Mouse (Mus musculus) midbrain, embryonic 14.5 days (tissue): ENCODE results near the gene Map9. TPM values are rescaled to one million over a fixed set of nuclear protein-coding genes. Genes with fewer than 3 reads are reported as not detected.

Experiments
- ATAC-seq: fragments of 200-750 bp; cut with Nextera tagmentation; 2 replicates; pipeline ENCODE4 v1.8.0; 2017; ENCODE audit warnings: moderate number of reproducible peaks, moderate library complexity; ENCODE audit not compliant: low FRiP score, low TSS enrichment
- DNase-seq: peaks from one replicate; pipeline ENCODE4 v3.0.0-alpha.2; 2015
- H3K27ac ChIP-seq: fragments of 300-500 bp; sonication (generic); replicated peaks from 2 replicates; pipeline ENCODE4 v1.5.1; 2014; ENCODE audit warnings: mild to moderate bottlenecking, low read depth, low read length, moderate library complexity
- H3K27me3 ChIP-seq: fragments of 300-500 bp; sonication (generic); 2 replicates; pipeline ENCODE4 v1.6.1; 2014; ENCODE audit warnings: low read length, control low read depth, mixed read lengths; ENCODE audit not compliant: control insufficient read depth, insufficient read depth
- H3K36me3 ChIP-seq: fragments of 300-500 bp; sonication (generic); 2 replicates; pipeline ENCODE4 v1.6.1; 2014; ENCODE audit warnings: low read length, control low read depth; ENCODE audit not compliant: control insufficient read depth, insufficient read depth
- H3K4me1 ChIP-seq: fragments of 300-500 bp; sonication (generic); 2 replicates; pipeline ENCODE4 v1.6.1; 2014; ENCODE audit warnings: mild to moderate bottlenecking, antibody characterized with exemption, low read length, control low read depth; ENCODE audit not compliant: control insufficient read depth, insufficient read depth
- H3K4me2 ChIP-seq: fragments of 300-500 bp; sonication (generic); 2 replicates; pipeline ENCODE4 v1.6.1; 2014; ENCODE audit warnings: mild to moderate bottlenecking, low read length, moderate library complexity
- H3K4me3 ChIP-seq: fragments of 300-500 bp; sonication (generic); replicated peaks from 2 replicates; pipeline ENCODE4 v1.5.1; 2014; ENCODE audit warnings: low read depth, low read length
- H3K9ac ChIP-seq: fragments of 300-500 bp; sonication (generic); replicated peaks from 2 replicates; pipeline ENCODE4 v1.6.1; 2014; ENCODE audit warnings: mild to moderate bottlenecking, low read length, moderate library complexity
- H3K9me3 ChIP-seq: fragments of 300-500 bp; sonication (generic); 2 replicates; pipeline ENCODE4 v1.6.1; 2016; ENCODE audit warnings: low read length, control low read depth, mixed read lengths; ENCODE audit not compliant: control insufficient read depth
- WGBS: fragments of 180-500 bp; shearing (Covaris S2); extraction: QIAGEN DNeasy Blood & Tissue Kit; methylation state at CpG from one replicate; pipeline ENCODE4 v1.1.7; 2014; 5-methylcytosine and 5-hydroxymethylcytosine counted together
- polyA plus RNA-seq: library from polyadenylated mRNA; unstranded; fragments of >200 nt; fragmentation: Nextera tagmentation; extraction: Ambion mirVana; gene quantifications from 2 replicates; pipeline ENCODE4 v1.2.1, GENCODE M21; 2014

The Map9 gene
- polyA plus RNA-seq, 1 experiment from 2014 or later = 92.3 TPM

- Histone ChIP-seq H3K27ac (no peak overlapping the region), H3K36me3 (peaks cover 70% of the 10 kb centered on the region), H3K9me3 (no peaks in the 10 kb centered on the region), H3K9ac (no peak overlapping the region), H3K4me1 (no peaks in the 10 kb centered on the region), H3K4me2 (no peak overlapping the region), H3K4me3 (no peak overlapping the region), H3K27me3 (no peaks in the 10 kb centered on the region)
- WGBS = 79% methylated on average over 11 of the region's 11 CpGs
- ATAC-seq (no peak), DNase-seq (no peak)
Observed at GRCm38 (mm10) chr3:82382325-82382724, 24.5 kb downstream of the Map9 start.

GRCm38 (mm10) chr3:82385091-82385490 is 27.2 kb downstream of the Map9 start:
- H3K9me3 ChIP-seq = no peaks in the 10 kb centered on the region
- H3K27me3 ChIP-seq = no peaks in the 10 kb centered on the region
- H3K4me1 ChIP-seq = no peaks in the 10 kb centered on the region
- peaks cover 58% of the 10 kb centered on the region for H3K36me3 ChIP-seq
- H3K9ac ChIP-seq = no peak overlapping the region
- ATAC-seq = no peak
- no peak overlapping the region for H3K4me3 ChIP-seq
- H3K27ac ChIP-seq = no peak overlapping the region
- no peak overlapping the region for H3K4me2 ChIP-seq
- 87% methylated on average over 8 of the region's 8 CpGs for WGBS
- DNase-seq = no peak

- no peak for DNase-seq
- Histone ChIP-seq H3K4me2 (no peak overlapping the region), H3K27me3 (no peaks in the 10 kb centered on the region), H3K9me3 (no peaks in the 10 kb centered on the region), H3K36me3 (no peaks in the 10 kb centered on the region), H3K4me3 (no peak overlapping the region), H3K27ac (no peak overlapping the region), H3K9ac (no peak overlapping the region), H3K4me1 (no peaks in the 10 kb centered on the region)
- 90% methylated on average over 6 of the region's 6 CpGs for WGBS
- no peak for ATAC-seq
Observed at GRCm38 (mm10) chr3:82405830-82406229, 48.0 kb downstream of the Map9 start.

- ATAC-seq = no peak; the same call in 1 of the 2 replicates
Observed at GRCm38 (mm10) chr3:82406336-82406735, 48.5 kb downstream of the Map9 start.

GRCm38 (mm10) chr3:82407432-82407831 is 49.6 kb downstream of the Map9 start:
- H3K9me3 ChIP-seq = no peaks in the 10 kb centered on the region
- no peaks in the 10 kb centered on the region for H3K36me3 ChIP-seq
- ATAC-seq (no peak), DNase-seq (peak; percentile 48)
- no peak overlapping the region for H3K4me3 ChIP-seq
- no peak overlapping the region for H3K9ac ChIP-seq
- no peak overlapping the region for H3K4me2 ChIP-seq
- no peaks in the 10 kb centered on the region for H3K27me3 ChIP-seq
- no peak overlapping the region for H3K27ac ChIP-seq
- H3K4me1 ChIP-seq = no peaks in the 10 kb centered on the region
- WGBS = 66% methylated on average over 2 of the region's 2 CpGs

More at GRCm38 (mm10) chr3:82406336-82406735, 48.5 kb downstream of the Map9 start:
- no peak overlapping the region for H3K4me2 ChIP-seq
- H3K9me3 ChIP-seq = no peaks in the 10 kb centered on the region
- peak; percentile 20 for DNase-seq
- H3K4me3 ChIP-seq = no peak overlapping the region
- no peaks in the 10 kb centered on the region for H3K36me3 ChIP-seq
- no peaks in the 10 kb centered on the region for H3K27me3 ChIP-seq
- WGBS = 79% methylated on average over 3 of the region's 3 CpGs
- no peak overlapping the region for H3K9ac ChIP-seq
- H3K27ac ChIP-seq = no peak overlapping the region
- no peaks in the 10 kb centered on the region for H3K4me1 ChIP-seq

- no peaks in the 10 kb centered on the region for H3K27me3 ChIP-seq
- no peak overlapping the region for H3K9ac ChIP-seq
- no peak overlapping the region for H3K27ac ChIP-seq
- no peak overlapping the region for H3K4me2 ChIP-seq
- no peaks in the 10 kb centered on the region for H3K4me1 ChIP-seq
- no peaks in the 10 kb centered on the region for H3K9me3 ChIP-seq
- no peak overlapping the region for H3K4me3 ChIP-seq
- no peak for ATAC-seq
- peak; percentile 40 for DNase-seq
- no peaks in the 10 kb centered on the region for H3K36me3 ChIP-seq
Observed at GRCm38 (mm10) chr3:82412397-82412796, 54.6 kb downstream of the Map9 start.

GRCm38 (mm10) chr3:82417958-82418357 is 60.1 kb downstream of the Map9 start:
- H3K4me1 ChIP-seq = no peaks in the 10 kb centered on the region
- 86% methylated on average over 3 of the region's 3 CpGs for WGBS
- no peak for ATAC-seq

GRCm38 (mm10) chr3:82435351-82435750 is 77.5 kb downstream of the Map9 start:
- H3K4me2 ChIP-seq = no peak overlapping the region
- no peak overlapping the region for H3K4me3 ChIP-seq
- H3K9ac ChIP-seq = no peak overlapping the region
- WGBS = 80% methylated on average over 8 of the region's 8 CpGs
- peak; percentile 7 for DNase-seq
- ATAC-seq = no peak
- H3K27ac ChIP-seq = no peak overlapping the region
- H3K36me3 ChIP-seq = no peaks in the 10 kb centered on the region
- no peaks in the 10 kb centered on the region for H3K9me3 ChIP-seq
- H3K27me3 ChIP-seq = no peaks in the 10 kb centered on the region
- H3K4me1 ChIP-seq = no peaks in the 10 kb centered on the region

More at GRCm38 (mm10) chr3:82417958-82418357, 60.1 kb downstream of the Map9 start:
- Histone ChIP-seq H3K36me3 (no peaks in the 10 kb centered on the region), H3K27ac (no peak overlapping the region), H3K4me3 (no peak overlapping the region), H3K4me2 (no peak overlapping the region), H3K27me3 (no peaks in the 10 kb centered on the region), H3K9ac (no peak overlapping the region), H3K9me3 (no peaks in the 10 kb centered on the region)
- no peak for DNase-seq

GRCm38 (mm10) chr3:82440976-82441375 is 83.1 kb downstream of the Map9 start:
- H3K4me1 ChIP-seq = no peaks in the 10 kb centered on the region
- DNase-seq (no peak), ATAC-seq (no peak)
- H3K9ac ChIP-seq = no peak overlapping the region
- WGBS = 51% methylated on average over 3 of the region's 3 CpGs
- no peak overlapping the region for H3K4me3 ChIP-seq
- H3K27ac ChIP-seq = no peak overlapping the region
- H3K27me3 ChIP-seq = no peaks in the 10 kb centered on the region
- no peak overlapping the region for H3K4me2 ChIP-seq
- H3K9me3 ChIP-seq = no peaks in the 10 kb centered on the region
- H3K36me3 ChIP-seq = no peaks in the 10 kb centered on the region
